Mouse (Mus musculus) left cerebral cortex, postnatal 14 days (tissue): ENCODE measurements at regions not wholly inside any gene's neighbourhood (a gene's known extent, or its start where the extent isn't known, plus 50 kb on each side); places are given as distances from the start of the nearest gene placed in this dataset.

ENCODE experiments used
- DNase-seq, 2 experiments: peaks; one replicate each; pipeline ENCODE4 v3.0.0; 2021 to 2022; ENCODE audit warnings: low spot score in 2 of 2, mixed read lengths in 1 of 2
- intact Hi-C: fragments of 180-260 bp; cut with DNase I; formaldehyde crosslinking; loops from one replicate; pipeline ENCODE4 v1.15.1; 2025

GRCm38 (mm10) chr3:147249466-147249865 is 397.3 kb downstream of the Ttll7 start:
- intact Hi-C loops = no loop called here
- no peak for DNase-seq

DNA sequence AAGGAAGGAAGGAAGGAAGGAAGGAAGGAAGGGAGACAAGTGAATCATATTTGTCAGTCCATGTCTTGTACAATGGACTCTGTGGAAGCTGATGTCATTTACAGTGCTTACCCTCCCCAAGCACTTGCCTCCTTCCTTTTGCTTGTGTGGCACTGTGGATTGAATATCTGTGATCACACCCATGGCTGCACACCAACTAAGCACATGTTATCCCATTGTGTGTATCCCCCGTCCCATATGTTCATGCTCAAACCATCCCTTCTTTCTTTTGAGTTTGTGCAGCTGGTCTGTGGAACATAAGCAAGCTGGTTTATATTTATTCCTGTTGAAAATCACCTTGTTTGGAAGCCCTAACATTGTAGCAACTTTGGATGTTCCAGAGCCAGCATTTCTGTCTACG is 397.7 kb downstream of the Ttll7 start:
- no peak for DNase-seq
- intact Hi-C loops = no loop called here

- intact Hi-C loops = no loop called here
- no peak for DNase-seq
These were observed 400.1 kb downstream of the Ttll7 start for GRCm38 (mm10) chr3:147252226-147252788.

DNA sequence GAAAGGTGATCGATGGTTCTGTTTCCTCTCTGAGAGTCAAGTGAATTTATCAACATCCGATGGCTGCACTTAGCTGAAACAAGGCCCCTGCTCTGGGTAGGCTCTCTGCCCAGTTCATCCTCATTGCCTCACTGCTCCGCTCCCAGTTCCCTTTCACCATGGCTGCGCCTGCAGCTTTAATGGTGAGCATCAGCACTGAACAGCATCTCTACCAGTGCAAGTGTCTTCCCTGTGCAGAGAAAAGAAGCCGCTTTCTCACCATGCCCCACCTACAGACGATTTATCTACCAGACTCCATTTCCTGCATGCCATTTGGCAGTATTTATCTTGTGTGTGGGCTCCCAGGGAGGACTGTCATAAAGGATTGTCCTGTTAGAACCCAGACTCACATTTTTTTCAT is 400.6 kb downstream of the Ttll7 start:
- intact Hi-C loops = no loop called here
- no peak for DNase-seq

DNA sequence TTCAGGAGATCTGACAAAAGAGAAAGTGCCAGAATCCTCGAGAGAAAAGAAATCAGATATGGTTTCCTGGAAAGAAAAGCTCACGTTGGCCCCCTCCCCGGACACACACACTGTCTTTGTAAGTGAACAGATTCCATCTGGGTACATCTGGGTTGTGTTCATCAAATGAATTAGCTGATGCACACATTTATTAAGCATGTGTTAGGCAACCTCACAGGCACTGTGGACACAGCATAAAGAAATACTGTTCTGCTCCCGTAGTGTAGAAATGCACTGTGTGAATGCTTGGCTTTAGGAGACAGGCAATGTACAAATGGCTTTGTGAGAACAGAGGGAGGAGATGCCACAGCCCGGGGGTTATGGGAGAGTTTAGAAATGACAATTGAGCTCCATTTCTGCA is 402.3 kb downstream of the Ttll7 start:
- intact Hi-C loops = no loop called here
- DNase-seq = no peak

GRCm38 (mm10) chr3:147260958-147261595 is 408.9 kb downstream of the Ttll7 start:
- no peak for DNase-seq
- intact Hi-C loops = no loop called here

DNA sequence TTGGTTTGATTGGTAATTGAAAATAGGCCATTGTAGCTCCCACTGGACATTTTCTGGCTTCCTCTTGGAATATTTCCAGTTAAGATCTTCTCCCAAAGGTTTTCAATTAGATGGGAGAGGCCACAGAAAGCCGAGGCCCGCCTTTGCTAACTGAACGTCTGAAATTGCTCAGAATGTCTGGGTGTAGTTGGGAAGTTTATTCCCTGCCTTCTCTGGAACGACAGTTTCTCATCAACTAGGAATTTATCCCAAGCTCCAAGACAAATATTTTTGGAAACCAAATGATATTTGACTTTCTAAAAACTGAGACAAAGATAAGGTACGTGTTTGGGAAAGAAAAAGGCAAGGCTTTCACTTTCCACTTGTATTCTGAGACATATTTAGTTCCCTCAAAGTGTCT is 414.4 kb downstream of the Ttll7 start:
- no peak for DNase-seq
- intact Hi-C loops = no loop called here

DNA sequence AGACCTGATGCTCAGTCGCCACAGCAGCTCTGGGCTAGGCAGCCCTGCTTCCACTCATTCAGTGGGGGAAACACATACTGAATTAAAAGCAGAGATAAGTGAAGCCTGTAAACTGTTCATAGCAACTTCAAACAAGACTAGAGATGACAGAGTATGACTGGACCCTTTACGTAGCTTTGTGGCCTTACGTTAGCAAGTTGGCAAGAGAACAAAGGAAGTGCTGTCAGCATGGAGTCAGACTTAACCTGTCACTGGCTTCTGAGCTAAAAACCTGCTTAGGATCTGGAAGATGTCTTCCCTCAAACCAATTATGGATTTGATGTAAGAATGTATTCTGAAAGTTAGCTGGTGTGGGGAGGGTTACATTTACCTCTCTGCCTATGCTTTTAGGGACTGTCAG is 421.3 kb downstream of the Ttll7 start:
- DNase-seq = no peak
- intact Hi-C loops = no loop called here

DNA sequence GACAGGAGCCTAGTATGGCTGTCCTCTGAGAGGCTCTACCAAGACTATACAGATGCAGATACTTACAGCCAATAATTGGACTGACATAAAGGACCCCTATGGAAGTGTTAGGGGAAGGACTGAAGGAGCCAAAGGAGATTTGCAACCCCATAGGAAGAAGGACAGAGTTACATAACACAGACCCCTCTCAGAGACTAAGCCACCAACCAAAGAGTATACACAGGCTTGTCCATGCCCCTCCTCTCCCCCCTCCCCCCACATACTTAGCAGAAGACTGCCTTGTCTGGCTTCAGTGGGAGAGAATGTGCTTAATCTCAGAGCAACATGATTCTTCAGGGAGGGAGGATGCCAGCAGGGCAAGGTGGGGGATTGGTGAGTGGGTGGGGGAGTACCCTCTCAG is 426.4 kb downstream of the Ttll7 start:
- no peak for DNase-seq
- intact Hi-C loops = no loop called here

DNA sequence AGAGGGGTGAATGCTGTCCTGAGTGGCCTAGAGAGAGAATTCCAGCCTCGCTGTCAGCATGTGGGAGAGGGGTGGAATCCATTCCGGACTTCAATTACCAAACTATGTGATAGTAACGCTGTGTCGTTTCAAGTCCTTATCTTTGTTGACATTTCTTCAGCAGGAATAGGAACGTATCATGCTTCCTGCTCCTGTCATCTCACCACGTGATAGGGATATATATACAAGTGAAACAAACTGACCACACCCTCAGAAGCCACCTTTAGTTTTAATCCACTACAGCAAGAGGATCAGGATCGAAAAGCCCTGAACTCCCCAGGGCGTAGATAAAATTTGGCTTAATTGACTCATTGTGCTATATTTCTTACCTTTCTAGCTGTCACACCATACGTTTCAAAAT is 431.6 kb downstream of the Ttll7 start:
- DNase-seq = no peak
- intact Hi-C loops = no loop called here

DNA sequence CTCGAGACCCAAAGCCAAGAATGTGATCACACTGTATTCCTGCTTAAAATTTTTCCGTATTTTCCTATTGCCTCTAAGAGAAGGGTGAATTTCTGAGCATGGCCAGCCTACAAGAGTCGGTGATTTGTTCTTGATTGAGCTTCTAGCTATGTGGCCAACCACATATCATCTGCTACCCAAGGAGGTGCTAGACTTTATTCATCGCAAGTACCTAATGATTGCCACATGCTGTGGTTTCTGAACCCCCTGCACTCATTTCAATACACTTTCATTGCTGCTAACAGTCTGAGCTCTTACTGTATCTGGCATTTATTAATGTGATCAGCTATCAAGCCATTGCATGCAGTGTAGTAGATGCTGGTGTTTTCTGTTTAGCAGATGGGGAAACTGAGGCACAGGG is 432.2 kb downstream of the Ttll7 start:
- intact Hi-C loops = no loop called here
- DNase-seq = no peak

- intact Hi-C loops = no loop called here
- DNase-seq = no peak
These were observed 433.3 kb downstream of the Ttll7 start for GRCm38 (mm10) chr3:147285496-147285895.

- DNase-seq = no peak
- intact Hi-C loops = no loop called here
These were observed 435.3 kb downstream of the Ttll7 start for GRCm38 (mm10) chr3:147287503-147287902.

GRCm38 (mm10) chr3:147291696-147292327 is 439.6 kb downstream of the Ttll7 start:
- intact Hi-C loops = no loop called here
- no peak for DNase-seq

DNA sequence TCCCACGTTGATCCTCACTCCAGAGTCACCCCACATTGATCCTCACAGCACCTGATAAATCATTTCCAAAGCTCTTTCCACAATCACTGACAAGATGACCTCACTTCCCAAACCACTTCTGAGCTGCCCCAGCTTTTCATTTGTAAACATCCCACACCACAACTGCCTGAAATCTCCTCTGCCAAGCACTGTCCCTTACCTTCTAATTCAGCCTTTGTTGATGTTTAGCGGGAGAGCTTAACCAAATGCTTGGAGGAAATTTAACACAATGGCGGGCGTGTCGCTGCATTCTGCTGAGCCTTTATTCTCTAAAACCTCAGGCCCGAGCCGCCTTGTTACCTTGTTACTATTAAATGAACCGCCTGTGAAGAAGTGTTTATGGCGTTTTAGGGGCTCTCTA is 445.9 kb downstream of the Ttll7 start:
- no peak for DNase-seq
- intact Hi-C loops = no loop called here

- intact Hi-C loops = no loop called here
- DNase-seq = no peak
These were observed 473.4 kb downstream of the Ttll7 start for GRCm38 (mm10) chr3:147325522-147325921.

DNA sequence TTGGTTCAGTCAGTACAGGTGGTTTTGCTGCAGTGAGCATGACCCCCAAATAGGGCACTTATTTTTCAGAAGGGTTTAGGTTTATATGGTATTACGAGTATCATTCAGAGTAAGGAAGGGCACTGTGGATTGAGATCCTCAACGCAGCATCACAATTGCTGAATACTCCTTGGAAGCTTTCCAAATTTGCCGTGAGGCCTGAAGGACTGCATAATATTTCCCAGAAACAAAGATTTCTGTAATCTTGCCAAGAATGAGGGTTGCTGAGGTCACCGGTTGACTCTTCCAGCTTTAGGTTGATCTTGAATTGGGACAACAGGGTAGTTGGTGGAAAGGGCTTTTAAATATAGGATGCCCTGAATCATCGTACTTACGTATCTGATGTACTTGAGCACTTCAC is 482.1 kb downstream of the Ttll7 start:
- no peak for DNase-seq
- intact Hi-C loops = no loop called here

- no peak for DNase-seq
- intact Hi-C loops = no loop called here
These were observed 483.1 kb downstream of the Ttll7 start for GRCm38 (mm10) chr3:147335286-147335685.

GRCm38 (mm10) chr3:147339427-147339826 is 487.3 kb downstream of the Ttll7 start:
- intact Hi-C loops = no loop called here
- no peak for DNase-seq

DNA sequence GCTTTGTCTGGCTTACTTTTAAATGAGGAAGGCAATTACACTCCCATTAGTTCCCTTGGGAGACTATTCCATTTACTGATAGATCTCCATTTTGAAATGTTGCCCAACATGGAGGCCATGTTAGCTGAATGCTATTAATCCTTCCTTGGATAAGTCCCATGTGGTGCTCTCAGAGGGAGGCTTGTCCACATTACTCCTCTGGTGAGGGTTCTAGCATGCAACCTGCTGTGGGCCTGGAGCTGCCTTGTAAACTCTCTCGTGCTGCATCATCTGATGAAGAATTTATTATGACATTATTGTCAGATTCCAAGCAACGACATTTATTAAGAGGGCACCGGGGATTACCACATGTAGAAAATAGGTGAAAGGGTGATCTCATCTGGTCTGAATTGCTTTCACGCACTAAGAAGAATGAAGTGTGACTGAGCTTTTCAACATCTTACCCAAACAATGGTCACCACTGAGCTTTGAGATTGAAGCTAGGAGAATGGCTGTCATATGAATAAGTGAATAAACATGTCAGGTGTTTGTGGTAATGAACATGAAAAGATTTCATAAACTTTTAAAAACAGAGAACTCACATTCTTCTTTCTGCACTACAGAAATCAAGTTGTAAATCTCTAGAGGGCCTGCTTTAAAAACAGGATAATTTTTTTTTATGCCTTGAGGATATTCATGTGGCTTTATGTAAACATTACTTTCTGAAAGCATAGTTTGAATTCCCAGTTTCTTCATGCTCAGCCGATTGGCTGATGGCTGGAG is 495.3 kb downstream of the Ttll7 start:
- intact Hi-C loops = no loop called here
- DNase-seq = no peak

DNA sequence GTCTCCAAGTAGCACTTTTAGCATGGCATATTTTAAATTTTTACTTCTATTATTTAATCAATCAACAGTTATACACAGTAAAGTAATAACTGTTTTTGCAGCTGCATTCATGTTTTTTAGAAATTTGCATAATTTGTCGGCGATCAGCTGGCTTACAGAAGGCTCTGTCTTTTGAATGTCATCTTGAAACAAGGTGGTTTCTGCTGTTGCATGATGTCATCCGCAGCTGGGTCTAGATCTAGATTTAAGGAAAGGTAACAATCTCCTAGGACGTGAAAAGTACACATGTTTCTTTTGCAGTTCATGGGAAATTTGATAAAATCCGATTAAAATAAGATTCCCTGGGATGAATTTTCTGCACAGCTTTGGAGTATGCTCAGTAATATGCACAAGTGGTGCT is 534.9 kb downstream of the Ttll7 start:
- intact Hi-C loops = no loop called here
- no peak for DNase-seq
